Mouse (Mus musculus) ovary, adult 18-20 months (tissue): ENCODE measurements around the gene Acrbp.
A peak's percentile ranks its signal among the peaks of the same experiment; 100 is the strongest.

Source experiments
- DNase-seq: peaks from one replicate; pipeline ENCODE4 v3.0.0; 2022; ENCODE audit warnings: low spot score, mixed read lengths

Acrbp gene

DNA sequence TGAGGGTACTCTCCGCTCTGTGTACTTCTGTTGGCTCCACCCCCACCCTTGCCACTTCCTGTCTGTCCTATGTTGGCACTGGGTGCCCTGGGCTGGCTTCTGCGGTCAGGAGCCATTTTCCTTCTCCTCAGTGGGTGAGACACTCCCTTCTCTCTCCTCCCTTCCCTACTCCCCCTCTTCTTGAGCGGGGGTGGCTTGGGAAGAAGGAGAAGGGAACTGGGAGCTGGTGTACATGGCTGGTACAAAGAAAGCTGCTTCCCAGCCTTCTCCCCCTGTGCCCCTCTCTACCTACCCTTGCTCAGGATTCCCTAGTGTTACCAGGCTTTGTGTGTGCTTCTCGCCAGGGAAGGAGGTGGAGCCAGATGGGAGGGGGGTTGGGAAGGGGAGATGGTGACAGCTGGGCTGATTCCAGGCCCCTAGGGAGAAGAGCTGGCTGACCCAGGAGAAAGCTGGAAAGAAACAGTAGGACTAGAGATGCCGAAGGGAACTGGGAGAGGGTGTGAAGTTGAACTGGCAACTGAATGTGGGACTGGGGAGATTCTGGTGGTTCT is 50.0 kb downstream of the Acrbp start:
- peak; percentile 36 for DNase-seq

- DNase-seq: no peak
These were observed 52.0 kb downstream of the Acrbp start for GRCm38 (mm10) chr6:125101444-125101843.

- no peak for DNase-seq
These were observed 54.7 kb downstream of the Acrbp start for GRCm38 (mm10) chr6:125104223-125104622.

DNA sequence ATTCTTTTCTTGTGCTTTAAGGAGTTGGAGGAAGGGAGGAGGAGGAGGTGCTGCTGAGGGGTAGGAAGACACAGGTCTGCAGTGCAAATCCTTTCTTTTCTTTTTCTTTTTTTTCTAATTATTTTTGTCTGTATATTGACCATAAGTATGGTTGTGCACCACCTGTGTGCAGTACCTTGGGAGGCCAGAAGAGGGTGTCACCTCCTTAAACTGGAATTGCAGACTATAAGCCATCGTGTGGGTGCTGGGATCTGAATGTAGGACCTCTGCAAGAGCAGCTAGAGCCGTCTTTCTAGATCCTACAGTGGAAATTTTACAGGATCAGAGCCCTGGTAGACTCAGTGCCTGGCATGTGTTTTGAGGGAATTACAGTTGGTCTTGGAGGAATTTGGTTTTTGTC is 58.2 kb downstream of the Acrbp start:
- DNase-seq: no peak

DNA sequence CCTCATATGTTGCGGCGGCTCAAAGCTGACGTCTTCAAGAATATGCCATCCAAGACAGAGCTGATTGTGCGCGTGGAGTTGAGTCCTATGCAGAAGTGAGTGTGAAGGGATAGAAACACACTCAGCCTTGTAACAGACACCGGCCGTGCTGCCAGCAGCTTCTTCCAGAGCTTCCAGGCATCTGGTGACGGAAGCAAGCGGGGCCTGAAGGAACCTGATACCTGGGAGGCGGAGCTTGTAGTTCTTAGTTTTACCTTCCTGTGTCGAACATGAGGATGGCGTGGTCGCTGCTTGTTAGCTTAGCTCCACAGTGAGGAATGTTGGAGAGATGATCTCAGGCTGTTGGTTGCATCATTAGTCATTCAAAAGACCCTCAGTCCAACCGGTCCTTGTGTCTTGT is 59.9 kb downstream of the Acrbp start:
- no peak for DNase-seq

- no peak for DNase-seq
These were observed 61.4 kb downstream of the Acrbp start for GRCm38 (mm10) chr6:125110927-125111326.

DNA sequence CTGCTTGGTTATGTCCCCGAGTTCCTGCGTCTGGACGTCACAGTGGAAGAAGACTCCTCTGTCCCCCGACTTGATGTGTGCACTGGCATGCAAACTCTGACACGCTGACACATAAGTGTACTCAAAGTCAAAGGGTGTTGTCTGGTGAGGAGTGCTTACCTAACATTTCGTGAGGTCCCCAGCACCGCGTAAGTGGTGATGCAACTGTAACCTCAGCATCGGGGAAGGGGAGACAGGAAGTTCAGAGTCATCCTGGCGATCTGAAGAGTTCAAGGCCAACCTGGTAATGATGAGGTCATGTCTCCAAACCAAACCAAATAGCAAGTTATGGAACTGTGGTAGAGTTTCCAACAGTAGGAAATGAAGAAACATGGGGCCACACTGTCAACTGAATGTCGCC is 63.1 kb downstream of the Acrbp start:
- no peak for DNase-seq
